Mouse (Mus musculus) hindlimb bud, embryonic 11.5 days (tissue): ENCODE measurements at regions not wholly inside any gene's neighbourhood (a gene's known extent, or its start where the extent isn't known, plus 50 kb on each side); places are given as distances from the start of the nearest gene placed in this dataset.

Experiments
- DNase-seq: peaks from one replicate; pipeline ENCODE4 v3.0.0-alpha.2; 2012; ENCODE audit warnings: low read depth, low spot score; ENCODE audit errors: extremely low spot score

DNA sequence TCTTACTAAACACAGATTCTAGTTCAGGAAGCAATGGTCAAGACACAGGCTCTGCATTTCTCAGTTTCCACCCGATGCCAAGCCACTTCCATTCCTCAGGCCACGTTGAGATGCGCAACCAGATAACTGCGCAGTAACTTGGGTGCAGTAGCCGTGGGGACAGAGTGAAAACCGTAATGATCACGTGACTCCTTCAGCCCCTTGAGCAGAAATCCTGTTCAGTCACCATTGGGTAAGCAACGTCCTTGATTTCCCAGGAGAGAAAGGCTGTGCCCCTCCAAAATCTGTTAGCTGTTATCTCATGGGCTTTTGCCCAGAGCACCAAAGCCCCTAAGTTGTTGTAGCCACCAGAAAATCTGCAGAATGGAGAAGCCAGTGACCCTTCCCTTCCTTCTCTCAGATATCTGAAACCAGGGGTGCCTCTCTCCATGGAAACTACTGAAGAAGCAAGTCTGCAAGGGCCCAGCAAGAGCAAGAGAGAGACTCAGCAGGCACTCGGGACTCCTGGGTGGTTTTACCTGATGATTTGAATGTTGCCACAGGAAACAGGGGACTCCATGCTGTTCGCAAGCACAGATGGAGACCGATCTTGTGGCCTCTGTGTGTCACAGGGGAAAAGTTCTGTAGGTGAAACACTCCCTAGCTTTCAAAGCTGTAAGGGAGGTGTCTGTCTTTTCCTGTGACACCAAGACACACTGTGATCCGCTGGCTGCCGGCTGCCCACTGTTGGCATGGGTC, 126.7 kb downstream of the Lmo4 start:
- DNase-seq = no peak

DNA sequence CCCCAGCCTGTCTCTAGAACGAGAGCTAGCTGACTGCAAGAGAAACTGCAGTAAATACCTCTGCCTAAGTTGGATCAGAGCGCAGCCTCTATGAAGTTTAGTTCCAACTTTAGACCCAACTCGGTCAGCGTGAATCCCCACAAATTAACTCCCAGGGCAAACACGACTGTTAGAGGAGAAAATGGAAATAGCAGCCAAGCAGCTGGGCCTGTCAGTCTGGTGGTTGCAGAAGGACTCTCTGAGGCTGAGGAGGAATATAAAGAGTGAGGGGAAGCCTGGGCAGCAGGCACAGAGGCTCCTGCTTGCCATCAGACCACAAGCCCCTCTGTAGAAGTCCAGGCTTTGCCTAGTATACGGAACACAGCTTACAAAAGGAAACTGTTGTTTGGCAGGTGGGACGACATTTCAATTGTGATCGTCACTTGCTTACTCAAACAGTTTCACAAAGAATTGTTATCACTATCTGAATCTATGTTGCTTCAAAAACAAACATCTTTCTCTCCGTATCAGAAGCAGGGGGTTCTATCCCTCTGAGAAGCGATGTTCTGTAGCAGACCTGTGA, 135.0 kb downstream of the Lmo4 start:
- no peak for DNase-seq

DNA sequence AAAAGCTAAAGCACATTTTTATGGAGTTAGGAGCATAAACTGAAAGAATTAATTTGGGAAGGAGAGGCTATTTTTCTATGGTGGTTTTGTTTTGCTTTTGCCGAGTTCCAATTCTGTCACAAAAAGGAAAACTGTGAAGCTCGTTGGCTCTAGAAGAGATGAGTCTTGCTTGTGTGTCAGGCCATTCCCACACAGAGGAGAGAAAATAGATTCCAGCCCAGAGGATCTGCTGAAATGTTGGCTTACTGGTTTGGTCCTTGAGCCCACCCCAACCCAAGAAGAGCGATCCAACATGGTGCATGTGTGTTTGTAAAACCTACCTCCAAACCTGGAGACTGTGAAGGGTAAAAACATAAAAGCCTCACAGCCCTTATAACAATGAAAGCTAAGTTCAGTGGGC, 138.0 kb downstream of the Lmo4 start:
- no peak for DNase-seq

DNA sequence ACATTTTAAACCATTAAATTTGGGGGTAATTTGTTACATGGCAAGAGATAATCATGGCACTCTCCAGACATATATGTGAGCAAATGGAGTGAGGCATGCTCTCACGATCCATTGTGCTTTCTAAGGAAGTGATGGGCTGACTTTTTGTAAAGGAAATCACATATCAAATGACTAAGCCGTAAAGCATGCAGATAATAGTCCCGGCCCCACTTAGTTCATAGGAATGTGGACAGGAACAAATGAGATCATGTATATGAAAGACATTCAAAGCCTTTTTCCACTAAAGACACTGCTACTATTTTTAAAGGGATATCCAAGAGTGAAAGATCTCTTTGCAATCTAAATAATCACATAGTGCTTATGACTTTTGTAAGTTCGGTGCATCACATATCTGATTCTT, 146.9 kb downstream of the Lmo4 start:
- DNase-seq = no peak

DNA sequence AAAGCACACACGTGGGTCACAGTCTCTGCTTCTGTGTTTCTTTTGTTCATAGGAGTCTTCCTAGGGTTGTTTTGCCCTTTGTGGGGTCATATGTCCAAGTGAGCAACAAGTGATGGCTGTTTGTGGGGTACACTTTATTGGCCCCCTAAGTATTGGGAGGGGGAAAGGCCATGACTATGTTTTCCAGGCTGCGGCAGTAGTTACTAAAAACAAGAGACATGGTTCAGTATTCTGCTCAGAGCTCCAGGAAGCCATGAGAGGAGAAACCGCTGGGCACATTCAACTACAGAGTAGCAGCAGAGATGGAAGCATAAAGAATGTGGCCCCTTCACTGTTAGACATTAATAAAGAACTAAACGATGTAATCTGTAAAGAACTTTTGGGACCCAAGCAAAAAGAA, 154.7 kb downstream of the Lmo4 start:
- DNase-seq = no peak

DNA sequence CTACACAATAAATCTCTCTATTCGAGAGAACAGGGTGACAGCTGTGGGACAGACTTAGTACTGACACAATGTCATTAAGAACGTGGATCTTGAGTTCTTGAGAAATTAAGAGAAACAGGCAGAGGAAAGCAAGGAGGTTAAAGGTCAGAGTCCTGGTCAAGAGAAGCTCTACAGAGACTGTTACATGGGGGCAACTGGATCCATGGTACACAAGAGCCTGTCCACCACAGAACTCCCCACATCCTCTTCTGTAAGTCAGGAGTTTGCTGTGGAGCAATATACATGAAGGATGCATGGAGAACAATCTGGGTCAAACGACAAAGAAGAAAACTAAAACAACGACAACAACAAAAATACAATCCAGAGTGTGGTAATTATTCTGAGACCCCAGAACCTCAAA, 155.8 kb downstream of the Lmo4 start:
- no peak for DNase-seq

DNA sequence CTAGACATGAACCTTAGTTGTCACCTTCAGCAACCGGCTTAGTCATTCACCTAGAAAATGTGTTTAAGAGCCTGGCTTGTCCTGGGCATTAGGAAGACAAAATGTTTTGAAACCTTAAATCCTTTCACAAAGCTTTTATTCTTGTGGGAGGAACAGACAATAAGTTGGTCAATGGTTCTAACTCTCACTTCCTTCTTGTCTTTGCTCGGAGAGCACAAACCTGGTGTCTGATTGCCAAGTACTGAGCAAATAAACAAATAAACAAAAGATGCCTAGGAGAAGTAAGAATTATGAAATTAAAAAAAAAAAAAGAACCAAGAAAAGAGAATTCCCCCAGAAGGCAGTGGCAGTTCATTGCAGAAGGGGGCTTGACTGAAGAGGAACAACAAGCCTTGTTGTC, 160.7 kb downstream of the Lmo4 start:
- DNase-seq = no peak

DNA sequence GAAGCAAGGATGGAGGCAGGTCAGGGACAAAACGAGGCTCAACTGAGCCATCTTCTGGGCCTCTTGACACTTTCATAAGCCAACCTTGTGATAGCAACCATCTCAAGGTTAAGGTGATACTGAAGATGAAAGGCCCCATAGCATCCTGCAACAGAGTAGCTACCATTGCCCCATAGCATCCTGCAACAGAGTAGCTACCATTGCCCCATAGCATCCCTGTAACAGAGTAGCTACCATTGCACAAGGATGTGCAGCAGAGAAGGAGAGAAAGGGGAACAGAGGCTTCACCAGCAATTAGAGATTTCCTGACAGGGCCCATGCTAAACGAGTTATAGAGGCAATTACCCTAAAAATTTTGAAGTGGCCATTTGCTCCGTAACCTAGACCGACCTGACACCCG, 163.2 kb downstream of the Lmo4 start:
- no peak for DNase-seq

DNA sequence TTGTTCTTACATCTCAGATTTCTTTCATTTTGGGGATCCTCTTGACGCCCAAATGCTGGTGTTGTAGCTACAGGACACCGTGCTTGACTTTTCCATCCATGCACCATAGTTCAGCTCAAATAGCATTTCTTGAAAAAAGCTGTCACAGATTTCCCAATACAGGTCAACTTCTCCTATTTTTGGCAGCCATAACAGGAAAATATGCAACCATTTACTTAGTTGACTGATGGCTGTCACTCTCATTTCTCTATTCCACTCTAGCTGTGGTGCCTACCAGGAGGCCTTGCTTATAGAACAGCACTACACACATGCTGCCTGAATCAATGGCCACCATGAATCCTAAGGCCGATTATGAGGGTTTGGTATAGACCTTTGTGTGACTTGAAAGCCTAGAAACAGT, 165.5 kb downstream of the Lmo4 start:
- no peak for DNase-seq

DNA sequence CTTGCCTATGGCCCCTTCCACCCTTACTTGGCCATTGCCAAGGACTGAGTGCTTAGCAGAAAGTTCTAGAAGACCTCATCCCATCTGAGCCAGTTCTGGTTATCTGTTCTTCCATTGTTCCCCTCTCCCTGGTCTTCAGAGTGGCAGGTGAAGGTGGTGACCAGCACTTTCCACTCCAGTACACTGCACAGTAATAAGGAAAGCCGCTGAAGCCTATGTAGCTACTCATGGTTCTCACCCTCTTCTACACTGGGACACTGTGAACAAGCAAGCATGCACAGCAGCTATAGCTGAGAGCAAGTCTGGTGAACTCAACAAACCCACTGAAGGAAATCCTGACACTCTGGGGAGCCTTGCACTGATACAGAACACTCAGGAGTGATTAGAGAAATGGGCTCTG, 175.4 kb downstream of the Lmo4 start:
- DNase-seq = no peak

DNA sequence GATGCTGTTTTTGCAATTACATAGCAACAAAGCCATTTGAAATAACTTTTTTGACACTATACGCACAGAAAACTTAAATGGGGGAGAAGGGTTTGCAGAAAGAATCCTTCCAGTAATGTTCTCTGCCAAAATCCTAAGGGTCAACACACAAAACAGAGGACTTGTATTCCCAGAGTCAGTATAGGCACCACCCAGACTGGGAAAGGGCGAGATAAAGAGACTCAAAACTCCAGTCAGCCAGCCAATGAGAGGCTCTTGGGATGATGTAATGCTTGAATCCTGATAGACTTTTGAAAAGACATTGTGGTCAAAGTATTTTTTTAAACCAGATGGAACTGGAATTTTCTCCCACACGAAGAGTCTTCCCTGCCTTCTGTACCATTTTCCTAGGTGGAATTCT, 175.9 kb downstream of the Lmo4 start:
- DNase-seq = no peak

DNA sequence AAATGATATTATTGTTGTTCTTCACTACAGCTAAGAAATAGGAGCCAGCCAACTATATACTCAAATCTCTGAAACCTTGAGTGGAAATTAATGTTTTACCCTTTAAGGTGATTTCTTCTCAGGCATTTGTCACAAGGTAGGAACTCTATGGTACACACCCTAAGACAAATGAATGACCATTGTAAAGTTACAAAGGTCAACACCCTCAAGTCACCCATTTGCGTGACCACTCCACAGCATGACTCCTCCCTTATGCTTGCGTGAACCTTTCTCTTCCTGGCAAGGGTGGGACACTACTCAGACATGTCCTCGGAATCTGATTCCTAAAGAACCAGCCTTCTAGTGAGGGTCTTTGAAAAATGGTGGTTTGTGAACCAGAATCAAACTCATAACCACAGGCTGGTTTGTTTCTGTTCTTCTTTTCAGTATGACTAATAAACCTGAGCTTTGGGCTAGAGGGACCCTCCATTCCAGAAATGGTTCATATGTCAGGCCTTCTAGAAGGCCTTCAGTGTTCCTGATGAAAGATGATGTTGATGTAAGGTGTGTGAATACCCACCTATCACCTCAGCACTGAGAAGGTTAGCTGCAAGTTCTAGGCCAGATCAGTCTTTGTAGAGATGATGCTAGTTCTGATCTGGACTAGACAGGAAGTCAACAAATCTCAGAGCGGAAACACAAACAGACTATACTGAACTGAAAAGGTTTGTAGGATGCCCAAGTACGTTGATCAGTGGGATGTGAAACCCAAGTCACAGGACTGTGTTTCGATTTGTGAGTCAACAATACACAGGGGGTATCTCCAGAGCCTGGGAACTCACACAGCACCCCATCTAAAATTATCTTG, 177.7 kb downstream of the Lmo4 start:
- DNase-seq = no peak

DNA sequence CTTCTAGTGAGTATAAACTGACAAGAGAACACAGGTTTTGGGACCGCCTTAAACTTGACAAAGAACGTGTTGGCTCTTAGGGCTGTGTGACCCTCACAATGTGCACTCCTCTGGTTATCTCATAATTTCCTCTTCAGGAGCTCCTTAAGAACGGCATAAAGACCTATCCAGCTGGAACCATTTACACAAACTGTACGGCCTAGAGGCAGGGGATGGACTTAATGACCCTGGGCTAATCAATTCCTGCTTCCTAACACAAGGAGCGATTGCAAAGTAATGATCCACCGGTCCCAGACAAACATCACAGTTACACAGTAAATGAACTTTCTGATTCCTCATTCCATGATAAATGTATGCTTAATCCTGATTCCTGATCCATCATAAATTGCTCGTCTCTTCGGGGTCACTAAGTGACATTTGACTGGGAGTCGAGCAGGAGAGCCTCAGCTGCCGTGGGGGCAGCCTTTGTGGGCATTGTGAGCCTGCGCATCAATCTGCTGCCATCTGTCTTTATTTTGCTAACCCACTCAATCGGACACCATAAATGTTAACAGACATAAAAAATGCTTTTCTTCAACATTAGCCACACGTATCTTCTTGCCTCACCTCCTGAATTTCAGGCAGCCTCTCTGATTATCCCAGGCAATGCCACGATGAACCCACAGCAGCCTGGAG, 179.4 kb downstream of the Lmo4 start:
- no peak for DNase-seq

DNA sequence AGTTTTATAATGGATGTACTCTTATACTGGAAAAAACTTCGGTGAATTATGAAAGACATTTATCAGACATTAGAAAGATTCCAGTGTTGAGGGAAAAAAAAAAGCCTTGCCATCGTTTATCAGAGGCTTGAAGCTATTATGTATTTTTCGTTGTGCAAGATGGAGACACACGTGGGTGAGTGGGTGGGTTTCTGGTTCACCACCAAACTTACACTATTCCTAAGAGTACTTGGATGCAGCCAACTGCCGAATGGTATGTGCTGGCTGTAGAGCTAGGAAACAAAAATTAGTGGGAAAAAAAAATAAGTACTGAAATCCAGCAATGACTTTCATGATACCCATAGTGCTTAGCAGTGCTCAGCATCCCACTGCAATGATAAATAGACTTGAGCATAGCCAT, 180.8 kb downstream of the Lmo4 start:
- no peak for DNase-seq

DNA sequence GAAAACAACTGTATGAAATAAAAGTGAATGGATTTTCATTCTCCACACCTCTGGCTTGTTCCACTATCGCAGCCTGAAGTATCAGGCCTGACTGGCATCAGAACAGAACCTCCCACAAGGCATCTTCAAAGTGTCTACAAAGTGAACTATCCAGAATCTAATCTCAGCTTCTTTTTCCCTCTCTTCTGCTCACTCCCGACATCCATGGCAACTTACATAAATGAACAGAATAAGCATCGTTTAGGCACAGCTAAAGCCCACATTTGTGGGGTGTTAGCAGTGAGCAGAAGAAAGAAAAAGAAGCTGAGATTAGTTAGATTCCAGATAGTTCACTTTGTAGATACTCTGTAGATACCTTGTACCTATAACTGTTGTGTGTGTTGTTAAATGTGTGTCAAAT, 182.0 kb downstream of the Lmo4 start:
- DNase-seq = no peak

DNA sequence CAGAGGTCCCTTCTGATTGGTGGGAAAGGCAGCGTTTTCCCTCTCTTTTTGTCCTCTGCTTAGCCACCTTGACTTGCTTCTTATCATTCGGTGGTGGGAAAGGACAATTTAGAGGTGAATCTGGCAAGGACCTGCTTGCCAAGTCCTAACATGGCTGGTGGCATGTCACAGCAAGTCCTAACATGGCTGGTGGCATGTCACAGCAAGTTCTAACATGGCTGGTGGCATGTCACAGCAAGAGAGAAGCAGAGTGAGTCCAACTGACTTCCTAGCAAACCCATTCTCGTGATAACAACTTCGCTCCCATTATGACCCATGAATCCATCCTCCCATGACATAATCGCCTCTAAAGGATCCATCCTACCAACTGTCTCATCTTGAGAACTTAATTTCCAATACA, 183.1 kb downstream of the Lmo4 start:
- no peak for DNase-seq

DNA sequence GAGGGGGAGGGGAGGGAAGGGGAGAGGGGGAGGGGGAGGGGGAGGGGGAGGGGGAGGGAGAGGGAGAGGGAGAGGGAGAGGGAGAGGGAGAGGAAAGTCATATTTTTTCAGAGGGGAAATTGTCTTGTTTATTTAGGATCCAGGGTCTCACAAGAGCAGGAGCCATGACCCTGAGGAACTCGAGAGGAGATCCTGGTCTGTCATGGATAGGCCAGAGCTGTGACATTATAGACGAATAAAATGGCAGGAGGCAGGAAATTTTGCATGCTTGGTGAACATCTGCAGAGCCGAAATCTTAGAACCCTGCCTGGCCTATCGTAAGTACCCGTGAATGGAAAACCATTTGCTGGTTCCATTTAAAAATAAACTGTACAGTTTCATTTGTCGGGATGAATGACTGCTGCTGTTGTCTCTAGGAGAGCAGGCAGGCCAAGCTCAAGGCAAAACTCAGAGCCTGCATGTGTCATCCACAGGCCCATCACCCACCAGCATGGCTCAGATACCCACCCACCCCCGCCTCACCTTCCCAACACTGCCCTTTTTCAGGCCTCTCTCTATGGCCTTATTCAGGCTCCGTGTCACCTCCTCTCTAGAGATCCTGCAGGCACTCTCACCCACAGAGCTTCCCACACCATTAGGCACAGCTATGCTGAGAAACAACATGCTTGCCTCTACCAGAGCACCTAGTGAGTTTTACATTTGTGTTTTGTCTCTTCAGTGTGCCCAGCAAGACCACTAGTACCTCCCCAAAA, 184.7 kb downstream of the Lmo4 start:
- DNase-seq = no peak

DNA sequence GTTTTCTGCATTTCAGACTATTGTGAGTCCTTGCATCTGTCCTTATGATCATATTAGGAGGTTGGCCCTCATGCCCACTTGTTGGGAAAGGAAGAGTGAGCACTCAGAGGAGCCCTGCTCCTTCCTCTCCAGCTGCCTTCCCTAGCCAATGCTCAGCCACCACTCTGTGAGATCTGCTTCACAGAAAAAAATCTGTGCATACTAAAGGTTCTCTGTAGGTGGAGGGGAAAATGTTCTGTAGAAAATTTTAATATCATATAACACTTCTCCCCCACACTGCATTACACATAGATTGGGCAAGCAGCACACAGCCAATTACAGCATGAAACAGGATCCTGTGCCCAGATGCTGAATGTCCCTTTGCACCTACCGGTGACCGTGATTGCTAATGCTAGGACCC, 185.7 kb downstream of the Lmo4 start:
- DNase-seq = no peak

DNA sequence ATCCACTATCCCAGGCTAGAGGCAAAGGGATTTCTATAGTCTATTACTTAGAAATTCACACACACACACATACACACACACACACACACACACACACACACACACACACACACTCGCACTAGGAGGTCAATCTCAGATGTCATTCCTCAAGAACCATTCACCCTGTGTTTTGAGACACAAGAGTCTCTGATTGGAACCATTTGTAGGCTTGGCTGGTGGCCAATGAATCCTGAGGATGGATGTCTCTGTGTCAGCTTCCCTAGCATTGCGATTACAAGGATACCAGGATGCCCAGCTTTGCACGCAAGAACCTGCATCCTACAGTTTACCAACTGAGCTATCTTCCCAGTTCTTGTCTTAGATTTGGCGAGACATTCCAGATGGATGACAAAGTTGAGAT, 186.5 kb downstream of the Lmo4 start:
- no peak for DNase-seq

DNA sequence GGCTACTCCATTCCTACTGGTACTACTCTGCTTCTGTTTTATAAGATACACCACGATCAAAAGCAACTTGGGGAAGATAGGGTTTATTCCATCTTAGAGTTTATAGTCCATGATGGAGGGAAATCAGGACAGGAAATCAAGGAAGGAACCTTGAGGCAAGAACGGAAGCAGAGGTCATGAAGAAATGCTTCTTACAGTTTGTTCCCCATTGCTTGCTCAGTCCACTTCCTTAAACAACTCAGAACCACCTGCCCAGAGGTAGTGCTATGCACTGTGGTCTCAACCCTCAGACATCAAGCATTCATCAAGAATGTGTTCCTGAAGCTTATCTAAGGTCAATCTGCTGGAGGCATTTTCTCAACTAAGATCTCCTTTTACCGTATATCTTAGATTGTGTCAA, 189.8 kb downstream of the Lmo4 start:
- no peak for DNase-seq

DNA sequence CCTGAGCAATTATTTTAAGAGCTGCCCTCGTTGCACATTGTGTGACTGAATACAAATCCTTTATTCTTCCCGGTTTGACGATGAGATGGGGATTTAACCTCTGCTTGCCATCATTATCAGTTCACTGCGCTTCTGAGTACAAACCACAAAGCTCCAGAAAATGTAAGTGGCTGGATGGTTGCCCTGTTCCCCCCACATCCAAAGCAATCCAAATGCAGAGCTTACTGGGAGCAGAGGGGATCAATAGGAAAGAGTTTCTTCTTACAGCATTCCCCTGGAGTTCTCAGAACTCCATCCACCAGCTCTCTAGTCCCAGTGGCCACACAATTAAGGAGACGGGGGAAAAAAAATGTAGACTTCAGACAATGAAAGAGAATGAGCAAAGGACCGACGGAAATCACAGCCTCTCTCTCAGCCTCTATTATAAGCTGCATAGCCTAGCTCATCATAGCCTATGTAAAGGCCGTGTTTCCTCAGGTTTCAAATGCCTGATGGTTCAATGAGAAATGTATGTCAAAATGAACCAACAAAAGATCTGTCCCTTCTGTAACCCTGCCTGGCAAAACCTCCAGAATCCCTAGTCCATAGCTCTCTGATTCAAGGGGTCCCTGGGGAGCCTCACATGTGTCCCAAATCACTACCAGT, 191.4 kb downstream of the Lmo4 start:
- DNase-seq = no peak
